Comparison of ENCODE assay signal across 24 mouse cellular contexts in the genomic region with DNA sequence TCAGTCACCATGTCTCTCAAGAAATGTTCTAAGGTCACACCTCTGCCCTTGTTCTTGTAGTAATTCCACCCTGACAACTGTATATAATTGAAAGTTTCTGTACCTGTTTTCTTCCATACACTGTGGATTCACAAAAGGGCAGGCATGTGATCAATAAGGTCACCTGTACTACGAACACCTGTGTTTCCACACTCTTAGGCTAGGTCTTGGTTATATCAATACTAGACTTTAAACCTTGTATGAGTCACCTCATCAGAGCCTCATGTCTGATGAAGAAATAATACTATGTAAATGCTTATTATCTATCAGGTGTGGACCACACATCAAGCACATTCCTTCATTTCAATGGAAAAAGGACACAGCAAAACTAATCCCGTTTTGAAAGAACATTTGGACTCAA.
DNase-seq lines count a peak whose midpoint lies in the region; ATAC-seq and TF ChIP-seq lines count a peak whose summit lies in the region.
"Had no signal": no experiment of that assay in that cellular context is flagged by ENCODE, and none has a peak within 500 bp of the region (broad histone marks: within the 10 kb centered on the region; RNA-seq: fewer than 3 reads in every experiment).

No protein-coding gene starts in this region.

- no peak overlapping the region for H3K4me3 ChIP-seq in intestine, embryonic 16.5 days (ENCODE audit: low read length)
- no peak overlapping the region for H3K4me3 ChIP-seq in intestine, embryonic 15.5 days (replicated peaks)
- H3K4me3 ChIP-seq in liver, postnatal 0 days (ENCODE audit: low read depth, low read length) = no peak overlapping the region
- H3K4me3 ChIP-seq in midbrain, postnatal 0 days (ENCODE audit: low read depth, low read length) = no peak overlapping the region
- no peak overlapping the region for H3K4me3 ChIP-seq in midbrain, embryonic 16.5 days (ENCODE audit: low read depth, low read length)
- H3K4me3 ChIP-seq: embryonic facial prominence, embryonic 10.5 days; embryonic facial prominence, embryonic 12.5 days; forebrain, embryonic 13.5 days; forebrain, embryonic 15.5 days had no signal

- no peak for TF ChIP-seq EP300 in liver, postnatal 0 days (IDR thresholded peaks at IDR 0.05; ENCODE audit: low read depth)

- 68% methylated on average over 2 of the region's 2 CpGs for WGBS in intestine, embryonic 16.5 days
- 73% methylated on average over 2 of the region's 2 CpGs for WGBS in intestine, embryonic 15.5 days
- 59% methylated on average over 2 of the region's 2 CpGs for WGBS in liver, postnatal 0 days (ENCODE audit: insufficient replicate concordance)
- WGBS in midbrain, postnatal 0 days = 75% methylated on average over 2 of the region's 2 CpGs
- WGBS in midbrain, embryonic 16.5 days = 70% methylated on average over 2 of the region's 2 CpGs

- no peaks in the 10 kb centered on the region for H3K4me1 ChIP-seq in intestine, embryonic 16.5 days (ENCODE audit: control insufficient read depth, insufficient read depth, low read length)
- no peaks in the 10 kb centered on the region for H3K4me1 ChIP-seq in intestine, embryonic 15.5 days (replicated peaks)
- no peaks in the 10 kb centered on the region for H3K4me1 ChIP-seq in liver, postnatal 0 days (ENCODE audit: insufficient read depth)
- H3K4me1 ChIP-seq in midbrain, postnatal 0 days (ENCODE audit: insufficient read depth, low read length) = 0 out of 2 replicates have a peak, but pooled peaks cover 3% of the 10 kb centered on the region
- peaks cover 5% of the 10 kb centered on the region for H3K4me1 ChIP-seq in midbrain, embryonic 16.5 days (ENCODE audit: control insufficient read depth, insufficient read depth, low read length)
- H3K4me1 ChIP-seq: embryonic facial prominence, embryonic 10.5 days; embryonic facial prominence, embryonic 12.5 days; forebrain, embryonic 13.5 days; forebrain, embryonic 15.5 days had no signal

- no peaks in the 10 kb centered on the region for H3K36me3 ChIP-seq in intestine, embryonic 16.5 days (ENCODE audit: control insufficient read depth, insufficient read depth, low read length)
- H3K36me3 ChIP-seq in intestine, embryonic 15.5 days = no peaks in the 10 kb centered on the region
- no peaks in the 10 kb centered on the region for H3K36me3 ChIP-seq in liver, postnatal 0 days (replicated peaks; ENCODE audit: insufficient read depth, low read length)
- H3K36me3 ChIP-seq in midbrain, postnatal 0 days (ENCODE audit: insufficient read depth, low read length) = no peaks in the 10 kb centered on the region
- H3K36me3 ChIP-seq in midbrain, embryonic 16.5 days (ENCODE audit: control insufficient read depth, insufficient read depth, low read length) = no peaks in the 10 kb centered on the region
- H3K36me3 ChIP-seq: embryonic facial prominence, embryonic 10.5 days; embryonic facial prominence, embryonic 12.5 days; forebrain, embryonic 15.5 days; G1E had no signal

- H3K4me2 ChIP-seq in intestine, embryonic 16.5 days (ENCODE audit: low read depth, low read length) = no peak overlapping the region
- no peak overlapping the region for H3K4me2 ChIP-seq in intestine, embryonic 15.5 days (replicated peaks)
- no peak overlapping the region for H3K4me2 ChIP-seq in liver, postnatal 0 days (ENCODE audit: low read depth, low read length)
- no peak overlapping the region for H3K4me2 ChIP-seq in midbrain, postnatal 0 days (ENCODE audit: low read depth, low read length, poor library complexity, severe bottlenecking)
- no peak overlapping the region for H3K4me2 ChIP-seq in midbrain, embryonic 16.5 days (ENCODE audit: low read length)
- H3K4me2 ChIP-seq: embryonic facial prominence, embryonic 12.5 days; forebrain, embryonic 13.5 days; forebrain, embryonic 15.5 days had no signal

- H3K9me3 ChIP-seq in intestine, embryonic 16.5 days (ENCODE audit: control insufficient read depth, low read length) = no peaks in the 10 kb centered on the region
- H3K9me3 ChIP-seq in intestine, embryonic 15.5 days = no peaks in the 10 kb centered on the region
- H3K9me3 ChIP-seq in liver, postnatal 0 days (ENCODE audit: low read length) = no peaks in the 10 kb centered on the region
- H3K9me3 ChIP-seq in midbrain, postnatal 0 days (ENCODE audit: low read length) = no peaks in the 10 kb centered on the region
- H3K9me3 ChIP-seq in midbrain, embryonic 16.5 days (replicated peaks; ENCODE audit: control insufficient read depth, low read length, poor library complexity, severe bottlenecking) = no peaks in the 10 kb centered on the region
- H3K9me3 ChIP-seq: embryonic facial prominence, embryonic 10.5 days; embryonic facial prominence, embryonic 12.5 days; forebrain, embryonic 13.5 days; forebrain, embryonic 15.5 days; G1E had no signal

- H3K9ac ChIP-seq in intestine, embryonic 16.5 days (ENCODE audit: low read depth, low read length) = no peak overlapping the region
- H3K9ac ChIP-seq in intestine, embryonic 15.5 days = no peak overlapping the region
- no peak overlapping the region for H3K9ac ChIP-seq in liver, postnatal 0 days (replicated peaks)
- no peak overlapping the region for H3K9ac ChIP-seq in midbrain, postnatal 0 days (replicated peaks; ENCODE audit: low read length, poor library complexity, severe bottlenecking)
- no peak overlapping the region for H3K9ac ChIP-seq in midbrain, embryonic 16.5 days (ENCODE audit: low read depth, low read length)
- H3K9ac ChIP-seq: embryonic facial prominence, embryonic 12.5 days; forebrain, embryonic 13.5 days; forebrain, embryonic 15.5 days had no signal

- H3K27ac ChIP-seq in intestine, embryonic 16.5 days (ENCODE audit: low read length) = no peak overlapping the region
- no peak overlapping the region for H3K27ac ChIP-seq in intestine, embryonic 15.5 days
- no peak overlapping the region for H3K27ac ChIP-seq in liver, postnatal 0 days (ENCODE audit: low read depth)
- no peak overlapping the region for H3K27ac ChIP-seq in midbrain, postnatal 0 days (ENCODE audit: low read depth, low read length)
- H3K27ac ChIP-seq in midbrain, embryonic 16.5 days (ENCODE audit: low read length) = no peak overlapping the region
- H3K27ac ChIP-seq: embryonic facial prominence, embryonic 10.5 days; embryonic facial prominence, embryonic 12.5 days; forebrain, embryonic 13.5 days; forebrain, embryonic 15.5 days had no signal

- H3K27me3 ChIP-seq in intestine, embryonic 16.5 days (replicated peaks; ENCODE audit: control insufficient read depth, insufficient read depth, low read length) = no peaks in the 10 kb centered on the region
- H3K27me3 ChIP-seq in intestine, embryonic 15.5 days (replicated peaks) = no peaks in the 10 kb centered on the region
- H3K27me3 ChIP-seq in liver, postnatal 0 days (ENCODE audit: insufficient read depth, low read length) = no peaks in the 10 kb centered on the region
- no peaks in the 10 kb centered on the region for H3K27me3 ChIP-seq in midbrain, postnatal 0 days (ENCODE audit: insufficient read depth, low read length)
- H3K27me3 ChIP-seq in midbrain, embryonic 16.5 days (ENCODE audit: control insufficient read depth, insufficient read depth, low read depth, low read length) = no peaks in the 10 kb centered on the region
- H3K27me3 ChIP-seq: CH12.LX; embryonic facial prominence, embryonic 12.5 days; forebrain, embryonic 13.5 days; forebrain, embryonic 15.5 days; Patski had no signal

- ATAC-seq in intestine, embryonic 16.5 days = peak; percentile 55; the same call in 1 of the 2 replicates
- no peak for ATAC-seq in intestine, embryonic 15.5 days
- ATAC-seq in liver, postnatal 0 days = peak; percentile 81
- 0 out of 2 replicates have a peak, but pooled peaks have one; percentile 41 for ATAC-seq in midbrain, postnatal 0 days (ENCODE audit: low FRiP score)
- ATAC-seq in midbrain, embryonic 16.5 days = no peak
- ATAC-seq: activated CD4-positive, CD25-positive, alpha-beta regulatory T cell, adult 4 months; CD4-positive, CD25-positive, alpha-beta regulatory T cell, adult 4 months; forebrain, embryonic 15.5 days; Patski had no signal

- DNase-seq in liver, postnatal 0 days = no peak
- DNase-seq in liver = no peak
- DNase-seq in midbrain, postnatal 0 days (ENCODE audit: low spot score) = no peak
- DNase-seq: adrenal gland, adult 8-10 months; adrenal gland, postnatal 14 days; adrenal gland, postnatal 36 days; B cell, adult 2 months; cerebellum, adult 11-12 months; cerebellum, adult 2 months; cerebellum, adult 9-10 months; cerebellum, postnatal 10 days; cerebellum, postnatal 25 days had no signal

- TF ChIP-seq CTCF in liver, postnatal 0 days (IDR thresholded peaks at IDR 0.05; ENCODE audit: low read depth) = no peak
- no peak for TF ChIP-seq CTCF in midbrain, postnatal 0 days (IDR thresholded peaks at IDR 0.05)

Comparison
In these comparisons a context has a peak if more than half of its experiments do, and no peak if none do; other contexts are left out.
1. ATAC-seq: peak in intestine, embryonic 16.5 days (single experiment), liver, postnatal 0 days (single experiment) and midbrain, postnatal 0 days (single experiment); none in intestine, embryonic 15.5 days (single experiment) and midbrain, embryonic 16.5 days (single experiment).